Mouse (Mus musculus): ENCODE results near the gene Ttc36. TPM values are rescaled to one million over a fixed set of nuclear protein-coding genes. Genes with fewer than 3 reads are reported as not detected.

Gene Ttc36
- total and polyA plus RNA-seq, 2 experiments from 2014 or later: 0.71 to 2.6 TPM

DNA sequence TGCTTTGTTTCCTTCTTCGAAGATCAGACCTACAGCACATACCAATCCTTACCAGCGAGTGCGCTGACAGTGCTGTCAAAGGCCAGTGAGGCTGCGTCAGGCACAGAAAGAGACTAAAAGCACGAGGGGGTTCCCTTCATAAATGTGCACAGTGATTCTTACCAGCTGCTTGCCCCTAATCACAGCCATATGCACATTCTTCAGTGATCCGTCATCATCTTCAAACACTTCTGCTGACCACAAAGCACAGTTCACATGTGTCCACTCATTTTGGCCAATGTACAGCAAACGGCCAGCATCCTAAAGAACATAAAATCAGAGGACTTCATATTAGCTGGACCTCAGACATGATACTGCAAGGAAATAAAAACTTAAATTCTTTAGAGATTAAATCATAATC, 23.8 kb upstream of the Ttc36 start:
- Histone ChIP-seq H3K36me3 (ENCODE audit: insufficient read depth) (peaks cover 89% of the 10 kb centered on the region), H3K27me3 (ENCODE audit: insufficient read depth, low read length) (no peaks in the 10 kb centered on the region), H3K4me2 (ENCODE audit: low read depth) (no peak overlapping the region), H3K4me1 (ENCODE audit: insufficient read depth) (no peaks in the 10 kb centered on the region), H3K9ac (no peak overlapping the region), H3K27ac (ENCODE audit: low read depth, low read length) (no peak overlapping the region), H3K9me3 (ENCODE audit: low read length) (no peaks in the 10 kb centered on the region), H3K4me3 (ENCODE audit: low read depth, low read length) (no peak overlapping the region)
- TF ChIP-seq CTCF (IDR thresholded peaks at IDR 0.05; ENCODE audit: low read depth): no peak
- no peak for DNase-seq
- no peak for ATAC-seq
- 92% methylated on average over 7 of the region's 7 CpGs for WGBS

DNA sequence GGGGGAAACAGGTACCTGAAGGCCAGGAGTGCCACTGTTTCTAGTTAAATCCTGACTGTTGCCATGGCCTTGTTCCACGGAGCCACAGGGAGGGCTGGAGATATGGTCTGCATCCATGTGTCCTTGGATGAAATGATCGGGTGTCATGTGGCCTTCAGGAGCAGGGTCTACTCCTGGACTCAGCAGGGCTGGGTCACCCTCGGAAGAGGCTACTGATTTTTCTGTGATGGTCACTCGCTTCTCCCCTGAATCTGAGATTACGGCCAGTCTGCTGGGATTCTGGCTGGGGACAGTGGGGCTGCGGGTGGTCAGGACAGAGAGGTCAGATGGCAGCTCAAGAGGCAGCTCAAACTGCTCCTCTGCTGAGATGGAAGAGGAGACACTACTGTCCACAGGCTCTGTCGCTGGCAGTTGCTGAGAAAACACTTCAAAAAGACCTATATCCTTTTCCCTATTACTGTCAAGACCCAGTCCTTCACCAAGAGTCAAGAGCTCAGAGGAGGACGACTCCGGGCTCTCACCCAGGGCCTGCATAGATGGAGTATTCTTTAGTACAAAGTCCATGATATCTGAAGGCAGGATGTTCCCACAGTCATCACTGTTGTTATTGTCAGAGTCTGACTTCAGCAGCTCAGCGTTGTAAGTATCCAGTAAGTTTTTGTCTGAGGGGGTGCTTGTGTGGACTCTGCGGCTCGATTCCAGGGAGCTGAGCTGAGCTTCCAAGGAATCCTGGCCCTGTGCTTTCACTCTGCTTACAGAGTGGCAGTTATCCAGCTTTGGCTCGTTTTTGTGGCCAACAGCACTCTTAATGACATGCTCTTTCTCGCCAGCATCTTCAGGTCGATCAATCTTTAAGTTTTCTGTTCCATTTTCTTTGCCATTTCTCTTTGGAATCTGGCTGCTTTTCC, 17.3 kb upstream of the Ttc36 start:
- ATAC-seq: no peak
- no peak for TF ChIP-seq CTCF (IDR thresholded peaks at IDR 0.05; ENCODE audit: low read depth)

DNA sequence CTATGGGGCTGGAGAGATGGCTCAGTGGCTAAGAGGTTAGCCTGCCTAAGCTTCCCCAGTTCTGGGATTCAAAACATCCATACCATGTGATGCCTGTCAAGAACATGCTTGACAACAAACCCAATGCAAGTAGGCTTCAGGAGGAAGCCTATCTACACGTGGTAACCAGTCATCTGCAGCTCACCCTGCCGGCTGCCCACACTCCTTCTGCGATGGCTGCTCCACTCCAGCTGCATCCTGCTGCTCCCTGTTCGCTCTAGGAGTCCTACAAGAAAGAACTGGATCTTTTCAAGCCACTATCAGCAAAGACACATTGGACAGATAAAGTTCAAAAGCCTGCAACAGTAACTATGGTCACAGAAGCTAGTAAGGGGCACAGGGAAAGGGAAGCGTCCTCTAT, 14.7 kb upstream of the Ttc36 start:
- no peak for TF ChIP-seq CTCF (IDR thresholded peaks at IDR 0.05; ENCODE audit: low read depth)
- H3K9ac ChIP-seq: no peak overlapping the region
- DNase-seq (no peak), ATAC-seq (no peak)
- no peak overlapping the region for H3K4me3 ChIP-seq (ENCODE audit: low read depth, low read length)
- no peaks in the 10 kb centered on the region for H3K4me1 ChIP-seq (ENCODE audit: insufficient read depth)
- no peak overlapping the region for H3K4me2 ChIP-seq (ENCODE audit: low read depth)
- H3K27ac ChIP-seq (ENCODE audit: low read depth, low read length): no peak overlapping the region
- 90% methylated on average over 5 of the region's 5 CpGs for WGBS
- peaks cover 100% of the 10 kb centered on the region for H3K36me3 ChIP-seq (ENCODE audit: insufficient read depth)
- H3K9me3 ChIP-seq (ENCODE audit: low read length): no peaks in the 10 kb centered on the region
- H3K27me3 ChIP-seq (ENCODE audit: insufficient read depth, low read length): no peaks in the 10 kb centered on the region

More for the DNA sequence above, 17.3 kb upstream of the Ttc36 start:
- no peak for DNase-seq
- Histone ChIP-seq H3K27ac (ENCODE audit: low read depth, low read length) (no peak overlapping the region), H3K4me3 (ENCODE audit: low read depth, low read length) (no peak overlapping the region), H3K4me2 (ENCODE audit: low read depth) (no peak overlapping the region), H3K9ac (no peak overlapping the region), H3K9me3 (ENCODE audit: low read length) (no peaks in the 10 kb centered on the region), H3K27me3 (ENCODE audit: insufficient read depth, low read length) (no peaks in the 10 kb centered on the region), H3K36me3 (ENCODE audit: insufficient read depth) (peaks cover 98% of the 10 kb centered on the region), H3K4me1 (ENCODE audit: insufficient read depth) (no peaks in the 10 kb centered on the region)
- WGBS: 84% methylated on average over 15 of the region's 15 CpGs

DNA sequence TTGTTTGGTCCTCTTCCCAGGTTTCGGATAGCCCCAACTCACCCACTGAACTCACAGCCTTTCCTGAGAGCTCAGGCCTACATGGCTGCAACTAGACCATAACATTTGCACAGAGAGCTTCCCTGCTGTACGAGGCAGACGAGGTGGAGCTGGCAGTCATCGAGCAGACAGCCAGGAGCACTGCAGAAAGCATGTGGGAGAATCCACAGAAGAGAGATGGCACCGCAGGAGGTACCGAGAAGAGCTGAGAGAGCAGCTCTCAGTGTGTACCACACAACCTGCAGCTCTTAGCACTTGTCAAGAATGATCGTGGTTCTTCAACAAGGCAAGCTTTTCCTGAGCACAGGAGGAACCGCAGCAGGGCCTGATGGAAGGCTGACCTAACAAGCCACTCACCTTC, 11.3 kb upstream of the Ttc36 start:
- H3K36me3 ChIP-seq (ENCODE audit: insufficient read depth): peaks cover 99% of the 10 kb centered on the region
- no peak overlapping the region for H3K9ac ChIP-seq
- 88% methylated on average over 8 of the region's 8 CpGs for WGBS
- no peak for TF ChIP-seq CTCF (IDR thresholded peaks at IDR 0.05; ENCODE audit: low read depth)
- H3K9me3 ChIP-seq (ENCODE audit: low read length): no peaks in the 10 kb centered on the region
- DNase-seq: no peak
- H3K4me3 ChIP-seq (ENCODE audit: low read depth, low read length): no peak overlapping the region
- H3K4me2 ChIP-seq (ENCODE audit: low read depth): no peak overlapping the region
- H3K4me1 ChIP-seq (ENCODE audit: insufficient read depth): no peaks in the 10 kb centered on the region
- no peak for ATAC-seq
- H3K27ac ChIP-seq (ENCODE audit: low read depth, low read length): no peak overlapping the region
- H3K27me3 ChIP-seq (ENCODE audit: insufficient read depth, low read length): no peaks in the 10 kb centered on the region

DNA sequence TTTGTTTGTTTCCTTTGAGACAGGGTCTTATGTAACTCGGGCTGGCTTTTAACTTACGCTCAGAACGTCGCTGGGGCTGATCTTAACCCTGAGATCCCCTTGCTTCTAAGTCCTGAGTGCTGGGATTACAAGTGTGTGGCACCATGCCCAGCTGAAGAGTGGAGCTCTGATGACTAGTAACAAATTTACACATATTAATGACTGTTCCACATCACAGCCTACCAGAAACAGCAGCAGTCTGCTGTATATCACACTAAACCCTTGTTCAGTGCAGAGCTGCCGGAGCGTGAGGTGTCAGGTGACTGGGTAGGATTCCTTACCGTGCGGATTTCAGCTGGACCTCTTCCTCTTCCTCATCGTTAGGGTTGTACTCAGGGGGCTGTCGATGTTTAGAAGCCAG, 7.4 kb upstream of the Ttc36 start:
- no peaks in the 10 kb centered on the region for H3K4me1 ChIP-seq (ENCODE audit: insufficient read depth)
- no peaks in the 10 kb centered on the region for H3K27me3 ChIP-seq (ENCODE audit: insufficient read depth, low read length)
- TF ChIP-seq CTCF (IDR thresholded peaks at IDR 0.05; ENCODE audit: low read depth): no peak
- H3K27ac ChIP-seq (ENCODE audit: low read depth, low read length): no peak overlapping the region
- ATAC-seq (no peak), DNase-seq (no peak)
- H3K9ac ChIP-seq: no peak overlapping the region
- H3K4me3 ChIP-seq (ENCODE audit: low read depth, low read length): no peak overlapping the region
- no peak overlapping the region for H3K4me2 ChIP-seq (ENCODE audit: low read depth)
- 90% methylated on average over 10 of the region's 10 CpGs for WGBS
- H3K36me3 ChIP-seq (ENCODE audit: insufficient read depth): peaks cover 96% of the 10 kb centered on the region
- no peaks in the 10 kb centered on the region for H3K9me3 ChIP-seq (ENCODE audit: low read length)

DNA sequence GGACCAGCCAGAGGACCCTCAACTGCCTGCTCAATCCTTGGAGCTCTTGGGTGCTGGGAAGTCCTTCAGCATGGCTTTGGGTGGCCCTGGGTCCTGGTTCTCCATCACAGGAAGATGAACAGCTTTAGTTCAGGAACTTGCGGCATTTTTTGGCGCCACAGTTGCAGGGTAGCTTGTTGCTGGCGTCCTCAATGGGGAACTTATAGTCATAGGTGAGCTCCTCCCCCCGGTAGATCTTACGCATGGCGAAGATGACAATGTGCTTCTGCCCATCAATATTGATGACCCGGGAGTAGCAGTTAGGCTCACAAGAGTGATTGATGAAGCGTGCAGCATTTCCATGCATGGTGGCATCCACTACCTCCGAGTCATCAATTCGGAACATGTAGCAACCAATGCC, 4.9 kb upstream of the Ttc36 start:
- no peak overlapping the region for H3K4me2 ChIP-seq (ENCODE audit: low read depth)
- no peak overlapping the region for H3K4me3 ChIP-seq (ENCODE audit: low read depth, low read length)
- peaks cover 79% of the 10 kb centered on the region for H3K36me3 ChIP-seq (ENCODE audit: insufficient read depth)
- H3K27me3 ChIP-seq (ENCODE audit: insufficient read depth, low read length): no peaks in the 10 kb centered on the region
- H3K9ac ChIP-seq: no peak overlapping the region
- no peak for ATAC-seq
- no peaks in the 10 kb centered on the region for H3K4me1 ChIP-seq (ENCODE audit: insufficient read depth)
- DNase-seq: no peak
- no peaks in the 10 kb centered on the region for H3K9me3 ChIP-seq (ENCODE audit: low read length)
- no peak overlapping the region for H3K27ac ChIP-seq (ENCODE audit: low read depth, low read length)
- no peak for TF ChIP-seq CTCF (IDR thresholded peaks at IDR 0.05; ENCODE audit: low read depth)
- 96% methylated on average over 10 of the region's 10 CpGs for WGBS

DNA sequence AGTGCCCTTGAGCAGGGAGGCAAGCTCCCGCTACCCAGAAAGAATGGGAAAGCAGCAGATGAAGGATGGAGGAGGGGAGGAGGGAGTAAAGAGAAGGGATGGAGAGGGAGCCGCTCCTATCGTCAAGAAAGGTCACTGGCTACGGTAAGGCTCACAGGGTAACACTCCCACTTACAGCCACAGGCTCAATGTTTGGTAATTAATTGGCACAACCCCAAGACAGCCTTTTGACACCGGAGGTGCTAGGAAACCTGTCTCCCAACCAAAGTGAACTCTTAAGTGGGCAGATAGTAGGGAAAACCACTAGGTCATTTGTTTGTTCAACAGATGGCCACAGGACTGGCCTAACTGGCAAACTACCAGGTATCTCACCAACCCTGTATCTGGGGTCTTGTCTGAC, 4.3 kb upstream of the Ttc36 start:
- H3K9ac ChIP-seq: no peak overlapping the region
- H3K36me3 ChIP-seq (ENCODE audit: insufficient read depth): peaks cover 74% of the 10 kb centered on the region
- no peak overlapping the region for H3K4me2 ChIP-seq (ENCODE audit: low read depth)
- no peak overlapping the region for H3K27ac ChIP-seq (ENCODE audit: low read depth, low read length)
- no peaks in the 10 kb centered on the region for H3K4me1 ChIP-seq (ENCODE audit: insufficient read depth)
- TF ChIP-seq CTCF (IDR thresholded peaks at IDR 0.05; ENCODE audit: low read depth): no peak
- no peak overlapping the region for H3K4me3 ChIP-seq (ENCODE audit: low read depth, low read length)
- no peaks in the 10 kb centered on the region for H3K27me3 ChIP-seq (ENCODE audit: insufficient read depth, low read length)
- ATAC-seq (no peak), DNase-seq (no peak)
- WGBS: 60% methylated on average over 5 of the region's 5 CpGs
- H3K9me3 ChIP-seq (ENCODE audit: low read length): no peaks in the 10 kb centered on the region

All from forebrain, postnatal 0 days (tissue).